Mouse (Mus musculus): ENCODE results near the gene Gm45233. TPM values are rescaled to one million over a fixed set of nuclear protein-coding genes. Genes with fewer than 3 reads are reported as not detected.

Gm45233 gene
- polyA plus RNA-seq, 1 experiment from 2014 or later, result not detected

Small RNA genes within 50 kb of the gene (microRNA-seq; reads per million reads assigned to microRNA genes)
- gene Mir7051, result not detected

Other genes with a start within 250 kb of the Gm45233 start
- 16.7 TPM in 2 replicates for gene Zfp715, start 130.8 kb upstream of the Gm45233 start, polyA plus RNA-seq (2015; fragmentation: Nextera tagmentation; extraction: Ambion mirVana)
- 0.22 and 0.23 TPM in 2 replicates for gene Siglecf, start 92.8 kb upstream of the Gm45233 start, polyA plus RNA-seq (2015; fragmentation: Nextera tagmentation; extraction: Ambion mirVana)
- gene Siglecg, start 35.9 kb upstream of the Gm45233 start, polyA plus RNA-seq (2015; fragmentation: Nextera tagmentation; extraction: Ambion mirVana), result 0.06 and 0.13 TPM in 2 replicates
- not detected in 2 replicates for gene Lim2, start 16.5 kb upstream of the Gm45233 start, polyA plus RNA-seq (2015; fragmentation: Nextera tagmentation; extraction: Ambion mirVana)
- 0.89 and 1.1 TPM in 2 replicates for gene Nkg7, start 7.1 kb upstream of the Gm45233 start, polyA plus RNA-seq (2015; fragmentation: Nextera tagmentation; extraction: Ambion mirVana)
- gene Cldnd2, start 3.3 kb upstream of the Gm45233 start, polyA plus RNA-seq (2015; fragmentation: Nextera tagmentation; extraction: Ambion mirVana), result not detected in 2 replicates
- 272 and 301 TPM in 2 replicates for gene Etfb, start within 50 bp of the Gm45233 start, polyA plus RNA-seq (2015; fragmentation: Nextera tagmentation; extraction: Ambion mirVana)
- gene Vsig10l, start 19.0 kb downstream of the Gm45233 start, polyA plus RNA-seq (2015; fragmentation: Nextera tagmentation; extraction: Ambion mirVana), result 3.9 and 4.8 TPM in 2 replicates
- 1.8 and 2.0 TPM in 2 replicates for gene Iglon5, start 45.9 kb downstream of the Gm45233 start, polyA plus RNA-seq (2015; fragmentation: Nextera tagmentation; extraction: Ambion mirVana)
- gene 4931406B18Rik, start 61.8 kb downstream of the Gm45233 start, polyA plus RNA-seq (2015; fragmentation: Nextera tagmentation; extraction: Ambion mirVana), result not detected in 2 replicates
- 1.2 and 1.5 TPM in 2 replicates for gene Cd33, start 100.3 kb downstream of the Gm45233 start, polyA plus RNA-seq (2015; fragmentation: Nextera tagmentation; extraction: Ambion mirVana)
- gene Zfp658, start 118.1 kb downstream of the Gm45233 start, polyA plus RNA-seq (2015; fragmentation: Nextera tagmentation; extraction: Ambion mirVana), result 4.8 and 4.9 TPM in 2 replicates
- 14.4 and 15.4 TPM in 2 replicates for gene Zfp719, start 135.5 kb downstream of the Gm45233 start, polyA plus RNA-seq (2015; fragmentation: Nextera tagmentation; extraction: Ambion mirVana)
- 0.27 and 0.33 TPM in 2 replicates for gene Zfp819, start 163.0 kb downstream of the Gm45233 start, polyA plus RNA-seq (2015; fragmentation: Nextera tagmentation; extraction: Ambion mirVana)
- not detected in 2 replicates for gene Ceacam18, start 190.6 kb downstream of the Gm45233 start, polyA plus RNA-seq (2015; fragmentation: Nextera tagmentation; extraction: Ambion mirVana)
- 0.62 and 0.70 TPM in 2 replicates for gene Siglece, start 216.0 kb downstream of the Gm45233 start, polyA plus RNA-seq (2015; fragmentation: Nextera tagmentation; extraction: Ambion mirVana)
- 15.0 and 15.2 TPM in 2 replicates for gene Ctu1, start 227.9 kb downstream of the Gm45233 start, polyA plus RNA-seq (2015; fragmentation: Nextera tagmentation; extraction: Ambion mirVana)
- gene Klk14, start 246.3 kb downstream of the Gm45233 start, polyA plus RNA-seq (2015; fragmentation: Nextera tagmentation; extraction: Ambion mirVana), result not detected in 2 replicates